Mouse (Mus musculus) stomach, embryonic 14.5 days (tissue): ENCODE data around the gene Rer1. TPM values are rescaled to one million over a fixed set of nuclear protein-coding genes. Genes with fewer than 3 reads are reported as not detected.

ENCODE experiments used
- ATAC-seq: fragments of 200-750 bp; cut with Nextera tagmentation; 2 replicates; pipeline ENCODE4 v1.8.0; 2017; ENCODE audit warnings: low read depth, moderate TSS enrichment; ENCODE audit not compliant: insufficient number of reproducible peaks, insufficient read depth, low FRiP score
- H3K27ac ChIP-seq: fragments of 300-500 bp; sonication (generic); 2 replicates; pipeline ENCODE4 v1.5.1; 2014; ENCODE audit warnings: mild to moderate bottlenecking, low read length, moderate library complexity, mixed read lengths
- H3K27me3 ChIP-seq: fragments of 300-500 bp; sonication (generic); 2 replicates; pipeline ENCODE4 v1.6.1; 2014; ENCODE audit warnings: low read length, control low read depth, mixed read lengths; ENCODE audit not compliant: control insufficient read depth, insufficient read depth
- H3K36me3 ChIP-seq: fragments of 300-500 bp; sonication (generic); 2 replicates; pipeline ENCODE4 v1.6.1; 2014; ENCODE audit warnings: mild to moderate bottlenecking, control low read depth, low read length, moderate library complexity, mixed read lengths; ENCODE audit not compliant: control insufficient read depth, insufficient read depth
- H3K4me1 ChIP-seq: fragments of 300-500 bp; sonication (generic); 2 replicates; pipeline ENCODE4 v1.6.1; 2014; ENCODE audit warnings: low read length, control low read depth, mixed read lengths; ENCODE audit not compliant: control insufficient read depth, insufficient read depth
- H3K4me2 ChIP-seq: fragments of 300-500 bp; sonication (generic); replicated peaks from 2 replicates; pipeline ENCODE4 v1.6.1; 2014; ENCODE audit warnings: low read depth, low read length, control low read depth
- H3K4me3 ChIP-seq: fragments of 300-500 bp; sonication (generic); 2 replicates; pipeline ENCODE4 v1.5.1; 2014; ENCODE audit warnings: low read depth, low read length, control low read depth
- H3K9ac ChIP-seq: fragments of 300-500 bp; sonication (generic); replicated peaks from 2 replicates; pipeline ENCODE4 v1.6.1; 2014; ENCODE audit warnings: low read depth, mild to moderate bottlenecking, control low read depth, low read length, moderate library complexity, mixed read lengths
- H3K9me3 ChIP-seq: fragments of 300-500 bp; sonication (generic); 2 replicates; pipeline ENCODE4 v1.6.1; 2016; ENCODE audit warnings: low read depth, low read length, control low read depth; ENCODE audit not compliant: control insufficient read depth
- WGBS: fragments of 180-500 bp; shearing (Covaris S2); extraction: QIAGEN DNeasy Blood & Tissue Kit; methylation state at CpG from one replicate; pipeline ENCODE4 v1.1.7; 2014; 5-methylcytosine and 5-hydroxymethylcytosine counted together
- polyA plus RNA-seq: library from polyadenylated mRNA; unstranded; fragments of >200 nt; fragmentation: Nextera tagmentation; extraction: Ambion mirVana; gene quantifications from 2 replicates; pipeline ENCODE4 v1.2.1, GENCODE M21; 2014

The Rer1 gene
- polyA plus RNA-seq, 1 experiment from 2014 or later: 174 TPM

DNA sequence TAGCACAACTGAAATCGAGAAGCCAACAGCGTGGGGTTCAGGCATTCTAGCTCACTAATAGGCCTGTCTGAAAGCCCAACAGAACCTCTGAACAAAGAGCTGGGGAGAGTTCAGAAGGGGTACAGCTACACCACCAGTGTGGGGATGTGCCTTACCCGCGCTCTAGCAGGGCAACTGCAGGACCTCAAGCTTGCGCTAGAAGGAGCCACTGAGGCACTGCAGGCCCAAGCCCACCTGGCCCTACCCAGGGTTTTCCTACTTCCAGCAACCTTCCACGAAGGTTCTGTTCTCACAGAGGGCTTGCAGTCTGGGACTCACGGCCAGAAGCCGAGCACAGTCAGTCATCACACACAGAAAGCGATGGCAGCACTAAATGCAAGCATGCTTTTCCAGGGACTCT, 11.0 kb downstream of the Rer1 start:
- Histone ChIP-seq H3K9me3 (no peaks in the 10 kb centered on the region), H3K4me1 (no peaks in the 10 kb centered on the region), H3K27me3 (no peaks in the 10 kb centered on the region), H3K4me3 (no peak overlapping the region), H3K36me3 (peaks cover 85% of the 10 kb centered on the region), H3K4me2 (no peak overlapping the region), H3K27ac (no peak overlapping the region), H3K9ac (no peak overlapping the region)
- WGBS: 88% methylated on average over 9 of the region's 9 CpGs
- ATAC-seq: no peak

GRCm38 (mm10) chr4:155074418-155074817, 11.8 kb downstream of the Rer1 start:
- 79% methylated on average over 9 of the region's 9 CpGs for WGBS
- Histone ChIP-seq H3K4me1 (no peaks in the 10 kb centered on the region), H3K36me3 (peaks cover 85% of the 10 kb centered on the region), H3K9ac (no peak overlapping the region), H3K27me3 (no peaks in the 10 kb centered on the region), H3K4me2 (no peak overlapping the region), H3K4me3 (no peak overlapping the region), H3K9me3 (no peaks in the 10 kb centered on the region), H3K27ac (no peak overlapping the region)
- ATAC-seq: no peak

- Histone ChIP-seq H3K27ac (no peak overlapping the region), H3K9ac (no peak overlapping the region), H3K27me3 (no peaks in the 10 kb centered on the region), H3K4me3 (no peak overlapping the region), H3K4me2 (no peak overlapping the region), H3K9me3 (no peaks in the 10 kb centered on the region), H3K4me1 (peaks cover 7% of the 10 kb centered on the region), H3K36me3 (peaks cover 77% of the 10 kb centered on the region)
- no peak for ATAC-seq
- WGBS: 93% methylated on average over 5 of the region's 5 CpGs
Measured at GRCm38 (mm10) chr4:155070921-155071320, 15.3 kb downstream of the Rer1 start.

GRCm38 (mm10) chr4:155070199-155070598, 16.0 kb downstream of the Rer1 start:
- H3K27ac ChIP-seq: no peak overlapping the region
- no peaks in the 10 kb centered on the region for H3K9me3 ChIP-seq
- H3K4me2 ChIP-seq: no peak overlapping the region
- peaks cover 70% of the 10 kb centered on the region for H3K36me3 ChIP-seq
- H3K27me3 ChIP-seq: no peaks in the 10 kb centered on the region
- 88% methylated on average over 13 of the region's 13 CpGs for WGBS
- H3K9ac ChIP-seq: no peak overlapping the region
- ATAC-seq: no peak
- no peak overlapping the region for H3K4me3 ChIP-seq
- peaks cover 7% of the 10 kb centered on the region for H3K4me1 ChIP-seq

- Histone ChIP-seq H3K36me3 (peaks cover 61% of the 10 kb centered on the region), H3K9me3 (no peaks in the 10 kb centered on the region), H3K4me1 (peaks cover 7% of the 10 kb centered on the region), H3K27me3 (no peaks in the 10 kb centered on the region), H3K9ac (no peak overlapping the region), H3K4me3 (no peak overlapping the region), H3K27ac (no peak overlapping the region), H3K4me2 (no peak overlapping the region)
- no peak for ATAC-seq
- WGBS: 86% methylated on average over 6 of the region's 6 CpGs
Measured at GRCm38 (mm10) chr4:155069191-155069590, 17.0 kb downstream of the Rer1 start.

DNA sequence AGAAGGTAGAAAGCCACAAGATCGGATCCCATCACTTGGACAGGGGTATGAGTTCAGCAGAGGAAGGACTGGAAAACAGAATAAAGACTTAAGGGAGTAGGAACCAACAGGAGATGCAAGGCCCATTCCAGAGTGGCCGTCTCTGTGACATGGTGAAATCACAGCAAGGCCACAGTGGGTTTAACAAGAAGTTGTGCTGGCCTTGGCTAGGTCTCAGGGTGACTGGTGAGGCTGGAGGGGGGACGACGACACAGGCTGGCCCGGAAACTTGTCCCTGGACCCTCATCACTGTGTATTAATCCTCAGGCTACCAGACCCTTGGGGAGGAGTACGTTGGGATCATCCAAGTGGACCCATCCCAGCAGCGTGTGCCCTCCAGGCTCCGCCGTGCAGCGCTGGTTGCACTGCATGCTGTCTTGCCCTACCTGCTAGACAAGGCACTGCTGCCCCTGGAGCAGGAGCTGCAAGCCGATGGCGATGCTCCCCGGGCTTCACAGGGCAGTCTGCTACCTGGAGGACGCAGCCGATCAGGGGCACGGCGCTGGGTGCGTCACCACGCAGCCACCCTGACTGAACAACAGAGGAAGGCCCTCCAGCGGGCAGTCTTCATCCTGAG, 17.7 kb downstream of the Rer1 start:
- Histone ChIP-seq H3K4me1 (peaks cover 7% of the 10 kb centered on the region), H3K4me3 (no peak overlapping the region), H3K27me3 (no peaks in the 10 kb centered on the region), H3K9me3 (no peaks in the 10 kb centered on the region), H3K4me2 (peak overlapping the region; percentile 81; the same call in 1 of the 2 replicates), H3K27ac (no peak overlapping the region), H3K36me3 (peaks cover 53% of the 10 kb centered on the region), H3K9ac (no peak overlapping the region)
- no peak for ATAC-seq
- 91% methylated on average over 20 of the region's 20 CpGs for WGBS

DNA sequence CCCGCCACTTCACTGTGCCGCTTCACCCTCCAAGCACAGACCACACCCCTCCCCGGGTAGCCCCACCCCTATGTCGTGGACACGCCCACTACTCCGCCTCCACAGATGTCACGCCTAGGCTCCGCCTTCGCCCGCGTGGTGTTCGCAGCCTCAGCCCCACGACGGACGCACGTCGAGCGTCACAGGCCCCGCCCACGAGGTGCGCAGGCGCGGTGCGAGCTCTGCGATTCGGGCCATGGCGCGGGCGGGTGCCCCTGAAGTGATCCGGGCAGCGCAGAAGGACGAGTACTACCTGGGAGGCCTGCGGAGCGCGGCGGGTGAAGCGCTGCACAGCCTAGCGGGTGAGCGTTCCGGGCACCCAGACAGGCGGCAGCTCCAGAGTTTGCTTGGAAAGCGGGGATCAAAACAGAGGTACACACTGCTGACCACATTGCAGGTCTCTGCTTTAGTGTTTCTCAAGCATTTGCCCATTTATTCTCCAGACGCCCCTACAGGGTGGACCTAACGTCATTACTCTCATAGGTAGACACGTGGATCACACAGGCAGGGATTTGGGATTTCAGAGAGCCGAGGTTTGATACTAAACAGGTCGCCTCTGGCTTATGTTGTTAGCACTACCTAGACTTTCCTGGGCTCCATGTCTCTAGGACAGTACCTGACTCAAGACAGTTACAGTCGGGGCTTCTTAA, 19.2 kb downstream of the Rer1 start, which contains the start of gene Pex10:
Pex10 (plus strand) TSS at position 183 of the 689 bp plus-strand sequence.
- peak within 1 kb of the TSS; percentile 59 for H3K9ac ChIP-seq
- peaks cover 7% of the 10 kb centered on the region for H3K4me1 ChIP-seq
- H3K9me3 ChIP-seq: no peaks in the 10 kb centered on the region
- no peaks in the 10 kb centered on the region for H3K27me3 ChIP-seq
- peaks cover 41% of the 10 kb centered on the region for H3K36me3 ChIP-seq
- peak within 1 kb of the TSS; percentile 68 for H3K27ac ChIP-seq
- peak within 1 kb of the TSS; percentile 81 for H3K4me2 ChIP-seq
- peak within 1 kb of the TSS; percentile 52 for H3K4me3 ChIP-seq
- 1% methylated on average over 47 of the region's 48 CpGs for WGBS
- peak; percentile 86 for ATAC-seq

- Histone ChIP-seq H3K4me2 (peak overlapping the region; percentile 81), H3K36me3 (peaks cover 33% of the 10 kb centered on the region), H3K27ac (peak overlapping the region; percentile 49; the same call in 1 of the 2 replicates), H3K4me1 (peaks cover 7% of the 10 kb centered on the region), H3K27me3 (no peaks in the 10 kb centered on the region), H3K9ac (no peak overlapping the region), H3K9me3 (no peaks in the 10 kb centered on the region), H3K4me3 (peak overlapping the region; percentile 52)
- 4% methylated on average over 15 of the region's 15 CpGs for WGBS
- peak; percentile 20 for ATAC-seq
Measured at GRCm38 (mm10) chr4:155065970-155066833, 20.0 kb downstream of the Rer1 start.
